Mouse (Mus musculus): ENCODE results near the gene Cacna2d2. TPM values are rescaled to one million over a fixed set of nuclear protein-coding genes. Genes with fewer than 3 reads are reported as not detected.

The Cacna2d2 gene
- polyA plus RNA-seq, 1 experiment from 2014 or later: 6.8 TPM

- WGBS: 39% methylated on average over 10 of the region's 10 CpGs
- Histone ChIP-seq H3K4me1 (peaks cover 48% of the 10 kb centered on the region), H3K9me3 (no peaks in the 10 kb centered on the region), H3K4me3 (peak overlapping the region; percentile 78), H3K27ac (0 out of 2 replicates have a peak overlapping the region, but pooled peaks have one; percentile 86), H3K27me3 (ENCODE audit: insufficient read depth, poor library complexity, severe bottlenecking) (no peaks in the 10 kb centered on the region), H3K36me3 (peaks cover 60% of the 10 kb centered on the region)
- no peak for DNase-seq (ENCODE audit: low spot score)
Measured at GRCm38 (mm10) chr9:107541005-107541404, 141.6 kb downstream of the Cacna2d2 start.

DNA sequence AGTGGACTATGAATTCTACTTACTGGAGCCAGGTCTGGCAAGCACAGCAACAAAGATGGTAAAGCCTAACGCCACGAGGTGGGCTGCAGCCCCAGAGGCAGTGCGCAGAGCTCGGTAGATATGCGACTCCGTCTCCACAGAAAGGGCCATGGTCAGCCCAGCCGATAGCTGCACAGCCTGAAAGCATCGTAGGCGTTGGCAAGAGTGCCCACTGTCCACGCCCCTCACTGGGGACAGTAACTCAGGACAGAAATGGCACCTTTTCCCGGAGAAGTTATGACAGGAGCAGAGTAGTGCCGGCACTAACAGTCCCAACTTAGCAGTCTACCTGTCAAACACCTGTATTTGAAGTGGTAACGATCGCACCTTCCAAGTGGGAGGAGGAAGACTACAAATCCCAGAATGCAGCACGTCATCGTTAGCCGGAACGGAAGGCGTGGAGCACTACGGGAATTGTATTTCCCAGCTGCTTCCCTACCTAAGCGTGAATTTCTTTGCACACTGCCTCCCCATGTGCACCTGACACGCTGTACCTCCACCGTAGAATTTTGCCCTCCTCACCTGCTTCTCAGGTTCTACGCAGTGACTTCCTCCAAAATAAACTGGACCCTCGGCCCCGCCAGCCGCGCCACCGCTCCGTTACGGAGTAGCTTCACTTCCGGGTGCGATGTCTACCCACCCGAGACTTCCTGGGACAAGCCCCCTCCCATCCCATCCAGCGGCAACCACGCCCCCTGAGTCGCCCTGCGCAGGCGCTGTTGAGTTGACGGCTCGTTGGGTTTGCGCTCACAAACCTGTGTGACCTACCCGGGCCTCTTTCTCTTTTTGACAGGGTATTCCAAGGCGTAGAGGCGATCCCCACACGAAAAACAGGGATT, 142.3 kb downstream of the Cacna2d2 start, which contains the start of the genes Cyb561d2 and Nprl2:
TSS of gene Cyb561d2 (minus strand) at position 720 of the 878 bp plus-strand sequence.
TSS of gene Nprl2 (plus strand) at position 753 of the 878 bp plus-strand sequence.
- Histone ChIP-seq H3K4me1 (peaks cover 46% of the 10 kb centered on the region), H3K4me3 (peak within 1 kb of the TSS; percentile 78), H3K27ac (peak within 1 kb of the TSS; percentile 86), H3K9me3 (no peaks in the 10 kb centered on the region), H3K27me3 (ENCODE audit: insufficient read depth, poor library complexity, severe bottlenecking) (no peaks in the 10 kb centered on the region), H3K36me3 (peaks cover 58% of the 10 kb centered on the region)
- DNase-seq (ENCODE audit: low spot score): peak; percentile 98
- WGBS: under 1% methylated on average over 46 of the region's 46 CpGs

DNA sequence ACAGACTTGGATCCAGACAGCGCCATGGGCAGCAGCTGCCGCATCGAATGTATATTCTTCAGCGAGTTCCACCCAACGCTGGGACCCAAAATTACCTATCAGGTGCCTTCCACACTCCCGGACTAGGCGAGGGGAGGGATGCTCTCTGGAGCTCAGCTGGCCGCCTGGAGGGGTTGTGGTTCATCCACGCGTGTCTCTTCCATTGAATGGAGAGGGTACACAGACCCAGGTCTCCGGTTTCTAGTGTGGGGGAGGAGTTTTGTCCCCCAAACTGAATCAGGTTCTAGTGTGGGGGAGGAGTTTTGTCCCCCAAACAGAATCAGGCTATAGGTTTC, 142.9 kb downstream of the Cacna2d2 start:
- H3K27ac ChIP-seq: peak overlapping the region; percentile 86
- peaks cover 46% of the 10 kb centered on the region for H3K4me1 ChIP-seq
- 3% methylated on average over 11 of the region's 11 CpGs for WGBS
- H3K9me3 ChIP-seq: no peaks in the 10 kb centered on the region
- 0 out of 2 replicates have a peak, but pooled peaks cover under 1% of the 10 kb centered on the region for H3K27me3 ChIP-seq (ENCODE audit: insufficient read depth, poor library complexity, severe bottlenecking)
- H3K36me3 ChIP-seq: peaks cover 52% of the 10 kb centered on the region
- no peak for DNase-seq (ENCODE audit: low spot score)
- H3K4me3 ChIP-seq: peak overlapping the region; percentile 78

GRCm38 (mm10) chr9:107542721-107543120, 143.3 kb downstream of the Cacna2d2 start:
- H3K9me3 ChIP-seq: no peaks in the 10 kb centered on the region
- peak overlapping the region; percentile 86 for H3K27ac ChIP-seq
- 46% methylated on average over 8 of the region's 8 CpGs for WGBS
- H3K4me1 ChIP-seq: peaks cover 46% of the 10 kb centered on the region
- peak overlapping the region; percentile 78 for H3K4me3 ChIP-seq
- H3K27me3 ChIP-seq (ENCODE audit: insufficient read depth, poor library complexity, severe bottlenecking): peaks cover 5% of the 10 kb centered on the region; the same call in 1 of the 2 replicates
- H3K36me3 ChIP-seq: peaks cover 48% of the 10 kb centered on the region
- DNase-seq (ENCODE audit: low spot score): no peak

- Histone ChIP-seq H3K4me3 (peak overlapping the region; percentile 78), H3K27me3 (ENCODE audit: insufficient read depth, poor library complexity, severe bottlenecking) (peaks cover 10% of the 10 kb centered on the region; the same call in 1 of the 2 replicates), H3K36me3 (peaks cover 43% of the 10 kb centered on the region), H3K27ac (peak overlapping the region; percentile 42), H3K9me3 (no peaks in the 10 kb centered on the region), H3K4me1 (peaks cover 49% of the 10 kb centered on the region)
- DNase-seq (ENCODE audit: low spot score): no peak
- WGBS: 85% methylated on average over 11 of the region's 11 CpGs
Measured at GRCm38 (mm10) chr9:107543299-107543698, 143.9 kb downstream of the Cacna2d2 start.

DNA sequence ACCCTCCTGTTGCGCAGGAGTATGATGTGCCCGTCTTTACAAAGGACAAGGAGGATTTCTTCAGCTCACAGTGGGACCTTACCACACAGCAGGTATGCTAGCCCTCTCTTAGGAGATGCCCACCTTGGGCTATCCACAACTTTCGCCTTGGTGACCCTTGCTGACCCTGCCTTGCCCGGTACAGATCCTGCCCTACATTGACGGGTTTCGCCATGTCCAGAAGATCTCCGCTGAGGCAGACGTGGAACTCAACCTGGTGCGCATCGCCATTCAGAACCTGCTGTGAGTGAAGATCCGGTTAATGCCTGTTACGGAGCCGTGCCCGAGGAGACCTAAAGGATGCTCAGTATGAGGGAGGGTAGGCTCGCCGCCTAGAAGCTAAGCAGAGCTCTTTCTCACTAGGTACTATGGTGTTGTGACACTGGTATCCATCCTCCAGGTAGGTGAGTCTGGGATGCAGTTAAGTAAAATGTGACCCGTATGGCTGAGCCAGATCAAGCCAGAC, 144.8 kb downstream of the Cacna2d2 start:
- Histone ChIP-seq H3K36me3 (peaks cover 33% of the 10 kb centered on the region), H3K4me1 (peaks cover 49% of the 10 kb centered on the region)
- 92% methylated on average over 17 of the region's 17 CpGs for WGBS

GRCm38 (mm10) chr9:107544729-107545128, 145.3 kb downstream of the Cacna2d2 start:
- Histone ChIP-seq H3K36me3 (peaks cover 28% of the 10 kb centered on the region), H3K4me3 (no peak overlapping the region), H3K9me3 (no peaks in the 10 kb centered on the region), H3K4me1 (peaks cover 52% of the 10 kb centered on the region), H3K27me3 (ENCODE audit: insufficient read depth, poor library complexity, severe bottlenecking) (peaks cover 25% of the 10 kb centered on the region), H3K27ac (no peak overlapping the region)
- 86% methylated on average over 12 of the region's 12 CpGs for WGBS
- DNase-seq (ENCODE audit: low spot score): no peak

More for the DNA sequence above, 144.8 kb downstream of the Cacna2d2 start:
- Histone ChIP-seq H3K4me3 (no peak overlapping the region), H3K27ac (no peak overlapping the region), H3K9me3 (no peaks in the 10 kb centered on the region), H3K27me3 (ENCODE audit: insufficient read depth, poor library complexity, severe bottlenecking) (peaks cover 20% of the 10 kb centered on the region)
- DNase-seq (ENCODE audit: low spot score): no peak

DNA sequence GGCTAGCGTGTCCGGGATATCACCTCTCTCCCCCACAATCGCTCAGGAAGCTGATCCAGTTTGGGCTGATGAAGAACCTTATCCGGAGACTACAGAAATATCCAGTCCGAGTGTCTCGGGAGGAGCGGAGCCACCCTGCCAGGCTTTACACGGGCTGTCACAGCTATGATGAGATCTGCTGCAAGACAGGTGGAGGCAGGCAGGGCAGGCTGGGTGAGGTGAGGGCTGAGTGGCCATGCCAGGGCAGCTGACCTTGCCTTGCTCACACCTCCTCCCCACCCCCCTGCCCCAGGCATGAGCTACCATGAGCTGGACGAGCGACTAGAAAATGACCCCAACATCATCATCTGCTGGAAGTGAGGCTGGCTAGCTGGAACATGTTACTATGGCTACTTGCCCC, 145.8 kb downstream of the Cacna2d2 start:
- H3K4me3 ChIP-seq: no peak overlapping the region
- H3K36me3 ChIP-seq: peaks cover 24% of the 10 kb centered on the region
- H3K4me1 ChIP-seq: peaks cover 57% of the 10 kb centered on the region
- no peaks in the 10 kb centered on the region for H3K9me3 ChIP-seq
- no peak for DNase-seq (ENCODE audit: low spot score)
- no peak overlapping the region for H3K27ac ChIP-seq
- peaks cover 29% of the 10 kb centered on the region for H3K27me3 ChIP-seq (ENCODE audit: insufficient read depth, poor library complexity, severe bottlenecking)
- 82% methylated on average over 10 of the region's 10 CpGs for WGBS

DNA sequence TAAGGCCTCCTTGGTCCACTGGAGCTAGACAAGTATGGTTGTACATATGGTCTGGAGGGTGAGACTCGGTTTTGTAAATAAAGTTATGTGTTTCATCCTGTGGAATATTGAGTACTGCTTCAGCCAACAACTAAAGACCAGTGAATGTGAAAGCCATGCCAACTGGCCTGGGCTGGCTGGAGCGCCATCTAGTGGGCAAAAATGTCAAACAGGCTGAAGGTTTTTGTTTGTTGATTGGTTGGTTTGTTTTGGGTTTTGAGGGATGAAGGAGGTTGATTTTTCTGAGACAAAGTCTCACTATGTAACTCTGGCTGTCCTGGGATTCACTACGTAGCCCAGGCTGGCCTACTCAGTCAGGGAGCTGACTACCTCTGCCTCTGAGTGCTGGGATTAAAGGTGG, 146.2 kb downstream of the Cacna2d2 start:
- Histone ChIP-seq H3K27me3 (ENCODE audit: insufficient read depth, poor library complexity, severe bottlenecking) (peaks cover 33% of the 10 kb centered on the region), H3K27ac (no peak overlapping the region), H3K4me3 (no peak overlapping the region), H3K36me3 (peaks cover 22% of the 10 kb centered on the region), H3K4me1 (peaks cover 60% of the 10 kb centered on the region), H3K9me3 (no peaks in the 10 kb centered on the region)
- 5% methylated on average over 3 of the region's 3 CpGs for WGBS
- peak; percentile 88 for DNase-seq (ENCODE audit: low spot score)

DNA sequence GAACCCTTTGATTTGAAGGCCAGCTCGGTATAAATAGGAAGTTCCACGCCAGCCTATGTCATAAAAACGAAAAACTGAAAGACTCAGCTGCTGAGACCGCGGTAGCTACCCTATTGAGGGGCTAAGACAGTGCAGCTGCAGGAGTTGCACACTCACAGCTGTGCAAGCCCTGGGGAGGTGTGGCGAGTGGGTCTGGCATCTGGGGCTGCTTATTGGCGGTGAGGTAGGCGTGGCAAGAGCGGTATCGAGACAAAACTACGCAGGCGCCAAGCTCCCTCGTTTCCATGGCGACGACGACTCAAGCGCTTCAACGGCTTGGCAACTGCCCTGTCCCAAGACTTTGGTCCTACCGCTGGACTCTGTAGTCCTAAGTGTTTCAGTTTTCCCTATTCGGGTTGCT, 147.6 kb downstream of the Cacna2d2 start, which contains the start of gene Zmynd10:
TSS of gene Zmynd10 (plus strand) at position 273 of the 400 bp plus-strand sequence.
- H3K36me3 ChIP-seq: peaks cover 22% of the 10 kb centered on the region
- H3K4me1 ChIP-seq: peaks cover 64% of the 10 kb centered on the region
- peak; percentile 95 for DNase-seq (ENCODE audit: low spot score)
- 6% methylated on average over 20 of the region's 20 CpGs for WGBS
- H3K9me3 ChIP-seq: no peaks in the 10 kb centered on the region
- H3K27me3 ChIP-seq (ENCODE audit: insufficient read depth, poor library complexity, severe bottlenecking): peaks cover 45% of the 10 kb centered on the region
- H3K27ac ChIP-seq: peak within 1 kb of the TSS; percentile 16; the same call in 1 of the 2 replicates
- peak within 1 kb of the TSS; percentile 32 for H3K4me3 ChIP-seq

GRCm38 (mm10) chr9:107547957-107548356, 148.5 kb downstream of the Cacna2d2 start:
- Histone ChIP-seq H3K27me3 (ENCODE audit: insufficient read depth, poor library complexity, severe bottlenecking) (peaks cover 52% of the 10 kb centered on the region), H3K4me1 (peaks cover 63% of the 10 kb centered on the region), H3K27ac (no peak overlapping the region), H3K9me3 (no peaks in the 10 kb centered on the region), H3K4me3 (no peak overlapping the region), H3K36me3 (peaks cover 22% of the 10 kb centered on the region)
- WGBS: 73% methylated on average over 5 of the region's 5 CpGs
- no peak for DNase-seq (ENCODE audit: low spot score)

DNA sequence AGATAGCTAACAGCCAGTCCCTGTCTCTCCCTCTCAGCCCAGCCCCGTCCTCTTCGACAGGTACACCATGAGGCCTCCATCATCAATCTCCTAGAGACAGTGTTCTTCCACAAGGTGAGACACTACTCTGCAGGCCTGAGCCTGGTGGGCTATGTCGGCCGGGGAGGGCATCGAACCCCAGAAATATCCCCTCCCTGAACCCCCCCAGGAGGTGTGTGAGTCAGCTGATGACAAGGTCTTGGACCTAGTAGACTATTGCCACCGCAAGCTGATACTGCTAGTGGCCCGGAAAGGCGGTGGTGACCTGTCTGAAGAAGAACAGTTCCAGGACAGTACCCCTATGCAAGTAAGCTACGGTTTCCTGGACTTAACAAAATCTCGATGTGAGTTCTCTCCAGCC, 149.4 kb downstream of the Cacna2d2 start:
- Histone ChIP-seq H3K27ac (no peak overlapping the region), H3K27me3 (ENCODE audit: insufficient read depth, poor library complexity, severe bottlenecking) (peaks cover 53% of the 10 kb centered on the region), H3K4me1 (peaks cover 67% of the 10 kb centered on the region), H3K9me3 (no peaks in the 10 kb centered on the region), H3K4me3 (no peak overlapping the region), H3K36me3 (peaks cover 16% of the 10 kb centered on the region)
- 83% methylated on average over 10 of the region's 10 CpGs for WGBS
- DNase-seq (ENCODE audit: low spot score): no peak

All from heart, embryonic 10.5 days (tissue).